Mouse (Mus musculus): ENCODE measurements around the gene Snx32.

GRCm38 (mm10) chr19:5512091-5513004 lies 2.0 kb upstream of the Snx32 start:
- TF ChIP-seq POLR2A (IDR thresholded peaks at IDR 0.05; ENCODE audit: insufficient read depth, low read depth, low read length): no peak
- TF ChIP-seq CTCF (IDR thresholded peaks at IDR 0.05; ENCODE audit: insufficient read depth, low read depth, low read length): no peak
